Mouse (Mus musculus) heart, adult 2 months (tissue): Measurements from ENCODE around the gene Zfp420. TPM values are rescaled to one million over a fixed set of nuclear protein-coding genes. Genes with fewer than 3 reads are reported as not detected.
A peak's percentile ranks its signal among the peaks of the same experiment; 100 is the strongest.

ENCODE experiments used
- DNase-seq, 2 experiments: peaks; one replicate each; pipeline ENCODE4 v3.0.0; 2021
- H3K27ac ChIP-seq: fragments of 200-600 bp; 2 replicates; pipeline ENCODE4 v1.8.1; 2022
- H3K27me3 ChIP-seq: fragments of 200-500 bp; 2 replicates; pipeline ENCODE4 v1.6.1; 2012; ENCODE audit warnings: mild to moderate bottlenecking, low read length, inconsistent platforms, mixed read lengths; ENCODE audit not compliant: control insufficient read depth, insufficient read depth
- H3K36me3 ChIP-seq: fragments of 200-500 bp; 2 replicates; pipeline ENCODE4 v1.6.1; 2012; ENCODE audit warnings: low read length, inconsistent platforms; ENCODE audit not compliant: control insufficient read depth, insufficient read depth
- H3K4me1 ChIP-seq: fragments of 200-500 bp; 2 replicates; pipeline ENCODE4 v1.6.1; 2011; ENCODE audit warnings: low read length; ENCODE audit not compliant: control insufficient read depth, insufficient read depth
- H3K4me3 ChIP-seq: fragments of 200-600 bp; 2 replicates; pipeline ENCODE4 v1.8.1; 2022
- H3K79me2 ChIP-seq: fragments of 200-500 bp; replicated peaks from 2 replicates; pipeline ENCODE4 v1.6.1; 2012; ENCODE audit warnings: mild to moderate bottlenecking, inconsistent platforms, low read length, moderate library complexity, mixed read lengths; ENCODE audit not compliant: control insufficient read depth, insufficient read depth
- H3K9ac ChIP-seq: fragments of 200-500 bp; 2 replicates; pipeline ENCODE4 v1.6.1; 2012; ENCODE audit warnings: low read depth, mild to moderate bottlenecking, control low read depth, inconsistent platforms, low read length, mixed read lengths
- CTCF ChIP-seq: fragments of 200-600 bp; IDR thresholded peaks from 2 replicates; pipeline ENCODE4 v1.8.1; 2022; ENCODE audit warnings: antibody characterized with exemption, mild to moderate bottlenecking, moderate library complexity
- EP300 ChIP-seq: fragments of 200-500 bp; IDR thresholded peaks from 2 replicates; pipeline ENCODE4 v1.6.1; 2011; ENCODE audit warnings: low read depth, low read length, control low read depth; ENCODE audit not compliant: insufficient read depth
- POLR2A ChIP-seq: fragments of 200-500 bp; IDR thresholded peaks from 2 replicates; pipeline ENCODE4 v1.6.1; 2011; ENCODE audit warnings: mild to moderate bottlenecking, low read depth, low read length, control low read depth; ENCODE audit not compliant: insufficient read depth
- WGBS: fragments of 180-500 bp; shearing (Covaris S2); methylation state at CpG from one replicate; pipeline ENCODE4 v1.1.7; 2018; 5-methylcytosine and 5-hydroxymethylcytosine counted together
- intact Hi-C: fragments of 180-260 bp; cut with DNase I; formaldehyde crosslinking; loops from one replicate; pipeline ENCODE4 v1.15.1; 2025
- polyA plus RNA-seq: library from polyadenylated mRNA; depleted of rRNA; stranded (reverse); fragments of >200 nt; gene quantifications from 2 replicates; pipeline ENCODE4 v1.2.3, GENCODE M21; 2012
- total RNA-seq, 2 experiments: library from RNA; stranded (reverse); gene quantifications; 2 replicates each; pipeline ENCODE4 v1.2.3; 2021

The Zfp420 gene
- total and polyA plus RNA-seq, 3 experiments = 1.1 to 4.5 (median 3.8) TPM

- no peaks in the 10 kb centered on the region for H3K36me3 ChIP-seq
- H3K9ac ChIP-seq = no peak overlapping the region
- no peaks in the 10 kb centered on the region for H3K79me2 ChIP-seq
- H3K27me3 ChIP-seq = no peaks in the 10 kb centered on the region
- 72% methylated on average over 7 of the region's 7 CpGs for WGBS
- no peak for DNase-seq
- no peak overlapping the region for H3K4me3 ChIP-seq
- H3K27ac ChIP-seq = no peak overlapping the region
- H3K4me1 ChIP-seq = no peaks in the 10 kb centered on the region
- intact Hi-C loops = no loop called here
- TF ChIP-seq EP300 = no peak
- TF ChIP-seq POLR2A = no peak
- no peak for TF ChIP-seq CTCF
Measured at GRCm38 (mm10) chr7:29880916-29881315, 21.1 kb downstream of the Zfp420 start.

GRCm38 (mm10) chr7:29890501-29890900 lies 30.7 kb downstream of the Zfp420 start:
- 97% methylated on average over 7 of the region's 7 CpGs for WGBS

GRCm38 (mm10) chr7:29892756-29893155 lies 33.0 kb downstream of the Zfp420 start:
- H3K27me3 ChIP-seq = no peaks in the 10 kb centered on the region
- intact Hi-C loops = no loop called here
- no peak overlapping the region for H3K4me3 ChIP-seq
- no peaks in the 10 kb centered on the region for H3K4me1 ChIP-seq
- H3K36me3 ChIP-seq = no peaks in the 10 kb centered on the region
- H3K79me2 ChIP-seq = no peaks in the 10 kb centered on the region
- WGBS = 99% methylated on average over 4 of the region's 4 CpGs
- no peak for DNase-seq
- H3K9ac ChIP-seq = no peak overlapping the region
- no peak overlapping the region for H3K27ac ChIP-seq
- TF ChIP-seq CTCF (no peak), EP300 (no peak), POLR2A (no peak)

More at GRCm38 (mm10) chr7:29890501-29890900, 30.7 kb downstream of the Zfp420 start:
- no peaks in the 10 kb centered on the region for H3K4me1 ChIP-seq
- H3K4me3 ChIP-seq = no peak overlapping the region
- H3K9ac ChIP-seq = no peak overlapping the region
- H3K27me3 ChIP-seq = no peaks in the 10 kb centered on the region
- DNase-seq = no peak
- no peak for TF ChIP-seq EP300
- no peak for TF ChIP-seq POLR2A
- TF ChIP-seq CTCF = no peak
- no peaks in the 10 kb centered on the region for H3K79me2 ChIP-seq
- no peaks in the 10 kb centered on the region for H3K36me3 ChIP-seq
- intact Hi-C loops = no loop called here
- H3K27ac ChIP-seq = no peak overlapping the region

- Histone ChIP-seq H3K4me3 (no peak overlapping the region), H3K9ac (no peak overlapping the region), H3K36me3 (no peaks in the 10 kb centered on the region; the same call in 1 of the 2 replicates), H3K4me1 (no peaks in the 10 kb centered on the region), H3K27ac (no peak overlapping the region), H3K79me2 (no peaks in the 10 kb centered on the region), H3K27me3 (no peaks in the 10 kb centered on the region)
- DNase-seq = no peak
- intact Hi-C loops = no loop called here
- TF ChIP-seq POLR2A (no peak), CTCF (0 out of 2 replicates have a peak, but pooled peaks have one; percentile 14), EP300 (no peak)
- 96% methylated on average over 4 of the region's 4 CpGs for WGBS
Measured at GRCm38 (mm10) chr7:29898351-29898750, 38.6 kb downstream of the Zfp420 start.

- TF ChIP-seq POLR2A = no peak
- TF ChIP-seq CTCF = no peak
- H3K27ac ChIP-seq = no peak overlapping the region
- intact Hi-C loops = loop anchor here (2.0 kb wide), 1 partner anchor 43 kb away; no protein-coding TSS in a partner anchor
- 93% methylated on average over 4 of the region's 4 CpGs for WGBS
- H3K27me3 ChIP-seq = no peaks in the 10 kb centered on the region
- H3K36me3 ChIP-seq = peaks cover under 1% of the 10 kb centered on the region
- DNase-seq = no peak
- no peaks in the 10 kb centered on the region for H3K79me2 ChIP-seq
- H3K9ac ChIP-seq = no peak overlapping the region
- no peaks in the 10 kb centered on the region; the same call in 1 of the 2 replicates for H3K4me1 ChIP-seq
- H3K4me3 ChIP-seq = no peak overlapping the region
Measured at GRCm38 (mm10) chr7:29904101-29904500, 44.3 kb downstream of the Zfp420 start.

GRCm38 (mm10) chr7:29905966-29906681 lies 46.3 kb downstream of the Zfp420 start, which contains the start of gene Zfp27:
Gene Zfp27, minus strand, starts transcription at chr7:29906572.
- H3K36me3 ChIP-seq = peaks cover 5% of the 10 kb centered on the region
- peaks cover 3% of the 10 kb centered on the region; the same call in 1 of the 2 replicates for H3K79me2 ChIP-seq
- H3K27ac ChIP-seq = peak within 1 kb of the TSS; percentile 91
- peak; percentile 68 to 76 for DNase-seq
- H3K4me1 ChIP-seq = no peaks in the 10 kb centered on the region; the same call in 1 of the 2 replicates
- WGBS = under 1% methylated on average over 22 of the region's 22 CpGs
- H3K9ac ChIP-seq = peak within 1 kb of the TSS; percentile 69
- intact Hi-C loops = loop anchor here (2.0 to 5.0 kb wide), 5 partner anchors 45 to 186 kb away; partner anchors contain the start of genes Gm26920, Zfp14, Zfp260 and Zfp566
- H3K4me3 ChIP-seq = peak within 1 kb of the TSS; percentile 72
- H3K27me3 ChIP-seq = no peaks in the 10 kb centered on the region
- TF ChIP-seq POLR2A = peak; percentile 89
- TF ChIP-seq EP300 = 0 out of 2 replicates have a peak, but pooled peaks have one; percentile 28
- 0 out of 2 replicates have a peak, but pooled peaks have one; percentile 13 for TF ChIP-seq CTCF
